Mouse (Mus musculus) embryonic stem cell, embryonic (primary cell): ENCODE results near the gene Zbtb7a.

Source experiments
- CTCF ChIA-PET, 4 experiments: fragments of 300-600 bp in 2 of 4; fragments of 350-600 bp in 2 of 4; sonication (Branson Sonifier 250); formaldehyde crosslinking; loops; one replicate each; lab custom pipeline; 2022; ENCODE audit warnings: inconsistent platforms in 2 of 4; lab: Charles Lee
- POLR2A ChIA-PET, 4 experiments: fragments of 300-600 bp in 2 of 4; fragments of 350-600 bp in 2 of 4; sonication (Branson Sonifier 250); formaldehyde crosslinking; loops; one replicate each; lab custom pipeline; 2022; ENCODE audit warnings: antibody characterized with exemption in 4 of 4, inconsistent platforms in 1 of 4; lab: Charles Lee

Gene Zbtb7a

GRCm38 (mm10) chr10:81135831-81136705 lies 1.0 kb downstream of the Zbtb7a start:
- ChIA-PET CTCF (interaction anchor here in 3 of 4 experiments (0.5 to 1.6 kb wide), 5 partner anchors 54 to 175 kb away, joined by 3 to 7 read pairs (median 4); partner anchors contain the start of gene Pip5k1c (in 1 of the 3)), POLR2A (interaction anchor here (0.7 to 12.0 kb wide), 35 partner anchors 7 to 460 kb away, joined by 3 to 166 read pairs (median 4); partner anchors contain the start of genes Map2k2 (in 3 of the 4), Eef2 (in 2 of the 4), Cactin (in 1 of the 4) and Pip5k1c (in 1 of the 4))

- POLR2A ChIA-PET: interaction anchor here in 3 of 4 experiments (0.8 to 12.0 kb wide), 36 partner anchors 8 to 460 kb away, joined by 3 to 166 read pairs (median 8); partner anchors contain the start of genes Eef2 (in 3 of the 3), Map2k2 (in 3 of the 3), Cactin (in 1 of the 3) and Gadd45b (in 1 of the 3)
Observed at GRCm38 (mm10) chr10:81136706-81137231, 1.7 kb downstream of the Zbtb7a start.

GRCm38 (mm10) chr10:81137252-81138130 lies 2.5 kb downstream of the Zbtb7a start:
- CTCF ChIA-PET: interaction anchor here (0.5 to 1.9 kb wide), 7 partner anchors 38 to 1466 kb away, joined by 3 to 8 read pairs (median 3); partner anchors contain the start of gene Gadd45b (in 1 of the 4)
- POLR2A ChIA-PET: interaction anchor here (0.5 to 12.0 kb wide), 51 partner anchors 9 to 461 kb away, joined by 3 to 166 read pairs (median 5); partner anchors contain the start of genes Eef2 (in 3 of the 4), Map2k2 (in 3 of the 4), Pias4 (in 2 of the 4) and Cactin (in 1 of the 4)

More at GRCm38 (mm10) chr10:81136706-81137231, 1.7 kb downstream of the Zbtb7a start:
- CTCF ChIA-PET: interaction anchor here in 3 of 4 experiments (0.5 to 1.9 kb wide), 8 partner anchors 38 to 1465 kb away, joined by 3 to 8 read pairs (median 4); partner anchors contain the start of gene Gadd45b (in 1 of the 3)

- ChIA-PET CTCF (interaction anchor here in 2 of 4 experiments (0.6 to 1.9 kb wide), 5 partner anchors 49 to 516 kb away, joined by 3 to 7 read pairs (median 3); partner anchors contain the start of gene Pip5k1c (in 1 of the 2)), POLR2A (interaction anchor here (0.5 to 12.0 kb wide), 50 partner anchors 9 to 449 kb away, joined by 3 to 166 read pairs (median 5); partner anchors contain the start of genes Eef2 (in 3 of the 4), Map2k2 (in 3 of the 4), Gadd45b (in 2 of the 4) and Pias4 (in 2 of the 4))
Observed at GRCm38 (mm10) chr10:81138131-81138782, 3.2 kb downstream of the Zbtb7a start.

DNA sequence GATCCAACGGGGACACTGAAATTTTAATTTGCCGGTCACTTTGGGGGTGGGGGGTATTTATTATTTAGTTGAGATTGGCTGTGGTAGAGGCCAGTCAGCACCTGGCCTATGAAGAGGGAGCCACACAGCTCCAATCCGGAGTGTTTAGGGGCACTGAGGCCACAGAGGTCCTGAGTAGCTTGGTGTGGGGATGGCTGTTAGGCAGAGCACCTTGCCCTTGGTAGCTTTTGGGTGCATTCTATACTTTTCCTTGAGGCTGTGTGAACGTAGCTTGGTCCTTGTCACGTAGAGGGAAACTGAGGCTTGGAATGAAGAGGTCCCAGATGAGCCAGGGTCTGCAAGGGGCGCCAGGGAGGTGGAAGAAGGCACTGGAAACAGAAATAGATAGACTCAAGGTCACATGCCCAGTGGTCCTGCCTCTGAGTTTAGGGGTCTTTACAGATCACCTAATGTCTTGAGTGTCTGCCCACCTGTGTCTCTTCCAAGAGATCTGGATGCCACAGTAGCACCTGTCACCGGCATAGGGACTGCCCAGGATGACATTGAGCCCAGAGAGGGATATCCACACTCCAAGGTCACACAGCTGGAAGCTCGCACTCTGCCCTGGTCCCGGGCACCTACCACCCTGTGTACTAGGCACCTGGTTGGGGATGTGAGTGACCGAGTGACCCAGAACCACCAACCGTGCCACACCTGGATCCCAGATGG lies 4.0 kb downstream of the Zbtb7a start:
- POLR2A ChIA-PET: interaction anchor here (0.6 to 12.0 kb wide), 32 partner anchors 9 to 252 kb away, joined by 3 to 166 read pairs (median 6); partner anchors contain the start of genes Map2k2 (in 3 of the 4), Eef2 (in 2 of the 4), Gadd45b (in 2 of the 4) and Pias4 (in 2 of the 4)
- CTCF ChIA-PET: interaction anchor here in 2 of 4 experiments (0.6 to 1.9 kb wide), 7 partner anchors 32 to 517 kb away, joined by 3 to 7 read pairs (median 3); partner anchors contain the start of gene Pip5k1c (in 1 of the 2)

- CTCF ChIA-PET: interaction anchor here in 1 of 4 experiments (0.6 to 0.7 kb wide), 2 partner anchors 59 to 66 kb away, joined by 3 read pairs; no protein-coding TSS in a partner anchor
- POLR2A ChIA-PET: interaction anchor here in 3 of 4 experiments (1.1 to 12.0 kb wide), 9 partner anchors 8 to 210 kb away, joined by 5 to 166 read pairs (median 14); partner anchors contain the start of genes Map2k2 (in 2 of the 3), Gadd45b (in 1 of the 3) and Pias4 (in 1 of the 3)
Observed at GRCm38 (mm10) chr10:81139529-81139846, 4.5 kb downstream of the Zbtb7a start.

DNA sequence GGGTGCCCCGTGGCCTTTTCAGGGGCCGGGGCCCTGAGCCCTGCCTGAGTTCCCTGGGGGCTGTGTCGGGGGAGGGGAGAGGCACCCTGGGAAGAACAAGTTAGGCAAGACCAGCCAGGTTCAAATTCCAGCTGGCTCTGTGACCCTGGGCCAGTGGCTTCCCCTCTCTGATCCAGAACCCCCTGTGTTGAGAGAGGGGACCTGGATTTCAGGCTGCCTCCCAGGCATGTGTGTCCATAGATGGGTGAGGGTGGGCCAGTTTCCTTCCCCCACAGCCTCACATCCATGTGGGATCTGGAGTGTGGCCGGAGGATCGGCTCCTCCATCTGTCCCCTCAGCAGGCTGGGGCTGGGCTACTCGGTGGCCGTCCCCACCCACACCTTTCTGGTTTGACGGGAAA lies 5.0 kb downstream of the Zbtb7a start:
- CTCF ChIA-PET: no interaction called here
- POLR2A ChIA-PET: interaction anchor here in 3 of 4 experiments (1.9 to 12.0 kb wide), 6 partner anchors 11 to 210 kb away, joined by 6 to 166 read pairs (median 15); partner anchors contain the start of genes Map2k2 (in 2 of the 3) and Gadd45b (in 1 of the 3)

- ChIA-PET POLR2A (interaction anchor here (0.5 to 12.0 kb wide), 27 partner anchors 8 to 1090 kb away, joined by 3 to 166 read pairs (median 5); partner anchors contain the start of genes Eef2 (in 2 of the 4), Map2k2 (in 2 of the 4), Pias4 (in 2 of the 4) and Gadd45b (in 1 of the 4)), CTCF (interaction anchor here in 2 of 4 experiments (0.6 to 1.3 kb wide), 4 partner anchors 11 to 152 kb away, joined by 3 to 7 read pairs (median 4); partner anchors contain the start of gene Pip5k1c (in 1 of the 2))
Observed at GRCm38 (mm10) chr10:81140717-81141454, 5.9 kb downstream of the Zbtb7a start.

- CTCF ChIA-PET: interaction anchor here in 3 of 4 experiments (0.6 to 1.3 kb wide), 6 partner anchors 10 to 199 kb away, joined by 3 to 7 read pairs (median 3); partner anchors contain the start of genes Pip5k1c (in 1 of the 3) and Thop1 (in 1 of the 3)
- POLR2A ChIA-PET: interaction anchor here (0.5 to 12.0 kb wide), 55 partner anchors 8 to 1101 kb away, joined by 3 to 166 read pairs (median 4); partner anchors contain the start of genes Eef2 (in 3 of the 4), Map2k2 (in 3 of the 4), Gadd45b (in 2 of the 4) and Pias4 (in 2 of the 4)
Observed at GRCm38 (mm10) chr10:81141455-81142210, 6.6 kb downstream of the Zbtb7a start.

DNA sequence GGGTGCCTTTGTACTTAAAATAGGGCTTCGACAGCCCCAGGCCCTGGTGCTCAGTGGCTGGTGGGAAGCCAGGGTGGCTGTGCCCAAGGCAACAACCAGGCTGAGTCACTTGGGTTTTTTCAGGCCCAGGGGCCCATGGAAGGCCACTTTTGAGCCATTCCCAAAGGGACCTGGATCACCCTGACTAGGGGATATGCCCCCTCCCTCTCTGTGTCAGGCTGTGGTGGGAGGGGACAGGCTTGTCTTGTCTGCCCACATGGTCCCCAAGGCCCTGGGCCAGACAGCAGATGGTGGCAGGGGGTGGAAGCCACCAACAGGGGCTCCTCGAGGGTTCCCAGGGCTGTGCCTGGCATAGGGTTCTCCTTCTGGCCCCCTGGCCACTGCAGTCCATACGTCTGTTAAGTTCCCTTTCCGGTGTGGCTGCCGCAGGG lies 7.5 kb downstream of the Zbtb7a start:
- CTCF ChIA-PET: interaction anchor here in 1 of 4 experiments (0.6 to 1.6 kb wide), 8 partner anchors 10 to 768 kb away, joined by 3 to 13 read pairs (median 4); partner anchors contain the start of gene Pip5k1c
- POLR2A ChIA-PET: interaction anchor here in 3 of 4 experiments (0.6 to 12.0 kb wide), 54 partner anchors 7 to 466 kb away, joined by 3 to 166 read pairs (median 4); partner anchors contain the start of genes Map2k2 (in 3 of the 3), Eef2 (in 2 of the 3), Gadd45b (in 2 of the 3) and Pias4 (in 2 of the 3)

- CTCF ChIA-PET: interaction anchor here in 3 of 4 experiments (0.6 to 1.6 kb wide), 16 partner anchors 8 to 408 kb away, joined by 3 to 13 read pairs (median 4); partner anchors contain the start of gene Pip5k1c (in 1 of the 3)
Observed at GRCm38 (mm10) chr10:81143157-81143633, 8.2 kb downstream of the Zbtb7a start.

GRCm38 (mm10) chr10:81143845-81144437 lies 8.9 kb downstream of the Zbtb7a start:
- CTCF ChIA-PET: interaction anchor here in 2 of 4 experiments (0.6 to 1.6 kb wide), 11 partner anchors 9 to 408 kb away, joined by 3 to 13 read pairs (median 4); partner anchors contain the start of gene Pip5k1c (in 1 of the 2)
- POLR2A ChIA-PET: interaction anchor here (0.6 to 12.0 kb wide), 29 partner anchors 9 to 468 kb away, joined by 3 to 166 read pairs (median 6); partner anchors contain the start of genes Map2k2 (in 4 of the 4), Eef2 (in 2 of the 4), Pias4 (in 2 of the 4) and Zbtb7a (in 2 of the 4)

More at GRCm38 (mm10) chr10:81143157-81143633, 8.2 kb downstream of the Zbtb7a start:
- POLR2A ChIA-PET: interaction anchor here (0.6 to 12.0 kb wide), 38 partner anchors 8 to 467 kb away, joined by 3 to 166 read pairs (median 4); partner anchors contain the start of genes Map2k2 (in 4 of the 4), Eef2 (in 2 of the 4), Gadd45b (in 2 of the 4) and Pias4 (in 2 of the 4)
